Mouse (Mus musculus): ENCODE results near the gene Cwc25.
A peak's percentile ranks its signal among the peaks of the same experiment; 100 is the strongest.
"Not testable (repeated sequence)": the region's sequence is repeated elsewhere in the genome, so short reads cannot be mapped to it uniquely, and the experiment has no call there.

Cwc25 gene

DNA sequence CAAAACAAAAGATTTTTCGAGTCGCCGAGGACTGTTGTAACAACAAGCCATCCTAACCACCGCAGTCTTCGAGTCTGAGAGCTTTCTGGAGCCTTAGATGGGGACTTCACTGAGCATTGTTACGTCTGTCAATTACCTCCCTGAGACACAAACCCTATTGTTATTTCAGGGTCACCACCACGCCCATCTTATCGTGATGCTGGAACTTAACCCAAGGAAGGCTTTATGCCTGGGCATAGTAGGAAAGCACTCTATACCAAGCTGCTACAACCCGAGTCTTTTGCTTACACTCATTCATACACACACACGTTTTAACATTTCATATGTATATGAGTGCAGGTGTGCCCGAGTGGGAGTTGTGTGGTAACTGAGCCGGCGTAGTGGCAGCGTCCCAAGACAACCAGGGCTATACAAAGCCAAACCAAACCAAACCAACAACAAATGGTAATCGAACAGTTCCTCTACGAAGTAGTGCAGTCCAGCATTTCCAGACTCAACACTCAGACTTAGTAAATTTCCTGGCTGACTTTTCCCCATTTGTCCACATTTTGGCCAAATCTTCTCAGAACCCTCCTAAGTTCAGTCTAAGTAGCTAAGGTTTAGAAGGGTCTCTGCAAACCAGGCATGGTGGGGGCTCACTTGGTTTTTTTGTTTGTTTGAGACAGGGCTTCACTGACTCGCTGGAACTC, 9.6 kb upstream of the Cwc25 start, which contains the start of gene 1700001P01Rik:
TSS of gene 1700001P01Rik (minus strand) at position 111 of the 689 bp plus-strand sequence.
- DNase-seq (ENCODE audit: low spot score in 2 of 2), result no peak

- no peak for DNase-seq (ENCODE audit: low spot score in 2 of 2)
Observed at GRCm38 (mm10) chr11:97775186-97775585, 8.8 kb upstream of the Cwc25 start.

GRCm38 (mm10) chr11:97771410-97771809, 5.1 kb upstream of the Cwc25 start:
- DNase-seq (ENCODE audit: low spot score in 2 of 2), result no peak

DNA sequence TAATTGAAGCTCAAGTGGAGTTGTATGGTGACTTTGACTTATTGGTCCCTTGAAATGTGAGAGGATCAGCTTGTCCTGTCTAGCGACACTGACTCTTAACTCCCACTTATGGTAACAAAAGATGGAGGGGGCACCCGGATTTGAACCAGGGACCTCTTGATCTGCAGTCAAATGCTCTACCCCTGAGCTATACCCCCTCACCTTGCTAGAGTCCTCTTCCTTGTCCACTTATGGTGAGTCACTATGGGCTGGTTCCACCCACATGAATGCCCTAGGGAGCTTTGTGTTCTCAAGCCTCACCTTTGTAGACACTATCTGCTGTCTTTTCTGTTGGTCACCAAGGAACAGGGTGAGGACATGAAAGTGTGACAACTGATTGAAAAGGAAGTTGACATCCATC, 3.3 kb upstream of the Cwc25 start:
- no peak for DNase-seq (ENCODE audit: low spot score in 2 of 2)

GRCm38 (mm10) chr11:97761638-97762037, 4.7 kb downstream of the Cwc25 start:
- no peak for DNase-seq (ENCODE audit: low spot score in 2 of 2)

- DNase-seq (ENCODE audit: low spot score in 2 of 2), result no peak
Observed at GRCm38 (mm10) chr11:97758942-97759341, 7.4 kb downstream of the Cwc25 start.

GRCm38 (mm10) chr11:97758125-97758524, 8.2 kb downstream of the Cwc25 start:
- DNase-seq (ENCODE audit: low spot score in 2 of 2), result no peak

- no peak for DNase-seq (ENCODE audit: low spot score in 2 of 2)
Observed at GRCm38 (mm10) chr11:97753277-97753676, 13.1 kb downstream of the Cwc25 start.

- no peak for DNase-seq (ENCODE audit: low spot score in 2 of 2)
Observed at GRCm38 (mm10) chr11:97748496-97748895, 17.9 kb downstream of the Cwc25 start.

GRCm38 (mm10) chr11:97747773-97748172, 18.6 kb downstream of the Cwc25 start:
- no peak for DNase-seq (ENCODE audit: low spot score in 2 of 2)

DNA sequence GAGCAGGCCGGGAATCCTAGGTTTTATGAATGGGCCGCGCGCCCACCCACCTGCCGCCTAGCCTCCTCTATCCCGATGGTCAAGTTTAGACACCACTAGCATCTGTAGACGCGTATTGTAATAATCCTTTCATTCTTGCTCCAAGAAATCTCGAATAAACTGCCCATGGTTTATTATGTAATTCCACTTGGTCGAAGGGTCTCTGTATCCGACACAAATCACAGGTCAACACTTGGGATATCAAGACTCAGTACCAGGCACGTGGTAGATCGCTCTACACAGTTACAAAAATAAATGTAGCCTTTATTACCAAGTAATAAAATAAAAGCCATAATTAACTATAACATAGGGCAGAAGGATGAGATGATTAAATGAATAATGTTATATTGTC, 21.0 kb downstream of the Cwc25 start:
- no peak for DNase-seq (ENCODE audit: low spot score in 2 of 2)

DNA sequence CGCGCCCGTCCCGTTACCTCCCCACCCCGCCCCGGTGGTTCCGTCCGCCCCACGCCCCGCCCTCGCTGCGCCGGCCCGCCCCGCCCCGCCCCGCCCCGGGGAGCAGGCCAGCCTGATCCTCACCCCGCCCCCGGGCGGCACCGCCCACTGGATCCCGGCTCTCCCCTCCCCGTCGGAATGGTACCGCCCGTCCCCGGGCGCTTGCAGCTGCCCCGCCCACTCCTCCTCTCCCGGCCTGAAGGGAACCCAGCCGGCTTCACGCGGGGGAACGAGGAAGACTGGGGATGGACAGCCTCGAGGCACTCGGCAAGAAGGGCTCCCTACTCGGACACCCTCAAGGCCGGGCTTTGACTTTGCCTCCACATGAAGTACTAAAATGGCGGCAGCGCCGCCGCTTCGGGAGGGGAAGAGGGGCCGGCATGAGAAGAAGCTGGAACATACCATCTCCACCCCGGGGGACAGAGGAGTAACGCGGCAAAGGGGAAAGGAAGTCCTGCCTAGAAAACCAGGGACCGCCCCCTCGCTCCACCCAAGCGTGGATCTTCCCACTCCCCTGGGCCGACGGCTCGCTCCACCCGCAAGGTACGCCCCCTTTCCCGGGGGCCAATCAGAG, 21.5 kb downstream of the Cwc25 start:
- DNase-seq (ENCODE audit: low spot score in 2 of 2), result peak; percentile 95 to 98

DNA sequence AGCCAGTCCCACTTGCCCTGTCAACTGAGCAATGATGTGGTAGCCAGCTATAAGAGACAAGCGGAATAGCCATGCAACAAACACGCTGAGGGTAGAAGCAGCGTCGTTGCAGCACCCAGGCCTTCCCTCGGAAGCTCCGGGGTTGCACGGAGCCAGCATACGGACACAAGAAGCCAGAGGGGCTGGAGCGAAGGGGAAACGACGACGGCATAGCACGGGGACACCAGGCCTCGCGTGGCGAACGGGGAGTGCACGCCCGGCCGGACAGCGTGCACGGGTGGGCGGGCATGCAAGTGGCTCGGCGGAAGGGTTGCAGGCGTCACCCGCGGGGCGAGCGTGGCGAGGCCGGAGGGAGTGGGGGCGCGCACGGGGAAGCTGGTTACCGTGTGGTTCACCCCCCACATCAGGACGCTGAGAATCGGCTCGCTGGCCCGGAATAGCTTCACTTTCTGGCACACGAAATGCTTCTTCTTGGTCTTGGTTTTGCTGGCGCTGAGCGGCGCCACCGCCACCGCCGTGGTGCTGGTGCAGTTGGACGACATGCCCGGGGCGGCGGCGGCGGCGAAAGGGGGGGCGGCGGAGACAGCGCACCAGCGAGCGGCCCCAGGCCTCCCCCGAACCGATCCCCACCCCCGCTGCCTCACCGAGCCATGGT, 22.2 kb downstream of the Cwc25 start, which contains the start of gene Pip4k2b:
TSS of gene Pip4k2b (minus strand) at position 642 of the 655 bp plus-strand sequence.
- DNase-seq (ENCODE audit: low spot score in 2 of 2), result peak in 1 of 2 experiments; percentile 34

DNA sequence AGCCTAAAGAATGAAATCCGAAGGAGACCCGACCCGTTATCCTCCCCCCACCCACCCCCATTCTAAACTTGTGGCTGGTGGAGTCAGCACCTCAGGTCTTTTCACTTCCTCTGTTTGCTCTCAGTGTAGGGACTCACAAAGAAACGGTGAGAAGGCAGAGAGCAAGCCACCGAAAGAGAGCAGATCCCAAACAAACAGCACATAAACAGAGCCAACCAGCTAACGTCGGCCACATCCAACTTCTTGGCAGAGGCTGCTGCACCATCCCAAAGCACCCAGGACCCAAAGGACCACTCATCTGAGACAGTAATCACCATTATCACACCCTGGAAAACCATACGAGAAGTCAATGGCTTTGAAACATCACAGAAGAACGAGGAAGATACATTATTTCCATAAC, 22.9 kb downstream of the Cwc25 start:
- no peak for DNase-seq (ENCODE audit: low spot score in 2 of 2)

DNA sequence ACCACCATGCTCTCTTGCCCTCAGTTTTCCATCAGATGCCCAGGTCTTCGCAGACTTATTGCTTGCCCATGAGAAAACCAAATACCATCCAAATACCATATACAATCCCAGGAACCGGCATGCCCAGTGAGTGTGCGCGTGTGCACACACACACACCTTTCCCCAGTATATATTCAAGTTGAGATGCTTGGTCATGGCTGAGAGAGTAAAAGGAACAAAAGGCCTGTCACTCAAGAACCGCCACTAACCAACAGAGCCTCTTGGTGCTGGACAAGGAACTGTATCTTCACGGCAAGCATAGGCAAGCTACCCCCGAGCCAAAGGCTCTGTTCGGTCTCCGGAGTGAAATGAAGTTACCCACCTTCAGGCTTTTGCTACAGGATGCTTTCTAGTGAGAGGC, 23.8 kb downstream of the Cwc25 start:
- DNase-seq (ENCODE audit: low spot score in 2 of 2), result no peak

- no peak for DNase-seq (ENCODE audit: low spot score in 2 of 2)
Observed at GRCm38 (mm10) chr11:97742157-97742556, 24.2 kb downstream of the Cwc25 start.

GRCm38 (mm10) chr11:97740190-97740589, 26.2 kb downstream of the Cwc25 start:
- no peak for DNase-seq (ENCODE audit: low spot score in 2 of 2)

GRCm38 (mm10) chr11:97739155-97739554, 27.2 kb downstream of the Cwc25 start:
- no peak for DNase-seq (ENCODE audit: low spot score in 2 of 2)

GRCm38 (mm10) chr11:97738703-97739102, 27.7 kb downstream of the Cwc25 start:
- DNase-seq (ENCODE audit: low spot score in 2 of 2), result no peak

- DNase-seq (ENCODE audit: low spot score in 2 of 2), result no peak
Observed at GRCm38 (mm10) chr11:97737600-97737999, 28.8 kb downstream of the Cwc25 start.

GRCm38 (mm10) chr11:97736645-97737044, 29.7 kb downstream of the Cwc25 start:
- no peak for DNase-seq (ENCODE audit: low spot score in 2 of 2)

DNA sequence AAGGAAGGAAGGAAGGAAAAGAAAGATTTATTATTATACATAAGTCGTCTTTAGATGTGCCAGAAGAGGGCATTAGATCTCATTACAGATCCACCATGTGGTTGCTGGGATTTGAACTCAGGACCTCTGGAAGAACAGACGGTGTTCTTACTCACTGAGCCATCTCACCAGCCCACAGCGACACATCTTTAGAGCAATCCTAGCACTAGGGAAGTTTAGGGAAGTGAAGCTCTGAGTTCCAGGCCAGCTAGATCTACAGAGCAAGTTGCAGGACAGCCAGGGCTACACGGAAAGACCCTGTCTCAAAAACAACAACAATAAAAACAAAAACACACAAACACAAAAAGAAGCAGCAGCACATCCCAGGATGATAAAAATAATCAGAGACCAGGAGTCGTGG, 31.5 kb downstream of the Cwc25 start:
- DNase-seq (ENCODE audit: low spot score in 2 of 2), result not testable (repeated sequence)

DNA sequence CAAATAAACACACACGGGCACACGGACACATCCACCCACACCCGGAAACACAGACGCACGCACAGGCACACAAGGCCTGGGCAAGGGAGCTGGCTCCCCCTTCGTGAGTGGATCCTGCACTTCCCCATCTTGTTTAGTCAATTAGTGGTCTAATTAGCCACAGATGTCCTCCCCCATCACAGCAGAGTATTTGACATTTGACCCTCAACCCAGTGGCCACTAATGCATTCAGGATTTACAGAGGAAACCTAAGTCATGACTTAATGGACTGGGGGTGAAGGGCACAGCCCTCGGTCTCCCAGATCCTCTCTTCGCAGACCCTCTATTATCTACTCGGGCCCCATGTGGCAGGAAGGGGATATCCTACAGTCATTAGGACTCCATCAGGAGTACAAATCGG, 32.7 kb downstream of the Cwc25 start:
- DNase-seq (ENCODE audit: low spot score in 2 of 2), result no peak

Data from cerebellum, postnatal 4 days (tissue).